Mouse (Mus musculus): ENCODE results near the gene Dnah5. TPM values are rescaled to one million over a fixed set of nuclear protein-coding genes. Genes with fewer than 3 reads are reported as not detected.
"Not testable (repeated sequence)": the region's sequence is repeated elsewhere in the genome, so short reads cannot be mapped to it uniquely, and the experiment has no call there.

The Dnah5 gene
- polyA plus RNA-seq, 1 experiment from 2014 or later = 0.36 TPM

GRCm38 (mm10) chr15:28326985-28327384 is 123.4 kb downstream of the Dnah5 start:
- H3K27me3 ChIP-seq (ENCODE audit: control insufficient read depth, insufficient read depth, low read depth, low read length) = no peaks in the 10 kb centered on the region
- no peak overlapping the region for H3K4me3 ChIP-seq (ENCODE audit: low read length)
- ATAC-seq (ENCODE audit: low read depth) = no peak
- H3K36me3 ChIP-seq (ENCODE audit: control insufficient read depth, insufficient read depth, low read length) = no peaks in the 10 kb centered on the region
- no peak overlapping the region for H3K4me2 ChIP-seq (ENCODE audit: low read depth, low read length)
- WGBS = 62% methylated on average over 7 of the region's 7 CpGs
- no peak overlapping the region for H3K27ac ChIP-seq (ENCODE audit: low read length)
- no peaks in the 10 kb centered on the region for H3K9me3 ChIP-seq (ENCODE audit: control insufficient read depth, low read length)
- H3K4me1 ChIP-seq (replicated peaks; ENCODE audit: control insufficient read depth, insufficient read depth, low read length) = no peaks in the 10 kb centered on the region
- H3K9ac ChIP-seq (ENCODE audit: low read length) = no peak overlapping the region

- Histone ChIP-seq H3K4me2 (ENCODE audit: low read depth, low read length) (no peak overlapping the region), H3K4me1 (replicated peaks; ENCODE audit: control insufficient read depth, insufficient read depth, low read length) (no peaks in the 10 kb centered on the region), H3K27me3 (ENCODE audit: control insufficient read depth, insufficient read depth, low read depth, low read length) (no peaks in the 10 kb centered on the region), H3K27ac (ENCODE audit: low read length) (no peak overlapping the region), H3K9ac (ENCODE audit: low read length) (no peak overlapping the region), H3K9me3 (ENCODE audit: control insufficient read depth, low read length) (no peaks in the 10 kb centered on the region), H3K4me3 (ENCODE audit: low read length) (no peak overlapping the region), H3K36me3 (ENCODE audit: control insufficient read depth, insufficient read depth, low read length) (no peaks in the 10 kb centered on the region)
- whole genome bisulfite sequencing = 73% methylated on average over 9 of the region's 9 CpGs
- no peak for ATAC-seq (ENCODE audit: low read depth)
Observed at GRCm38 (mm10) chr15:28327441-28327840, 123.9 kb downstream of the Dnah5 start.

- ATAC-seq (ENCODE audit: low read depth) = no peak
- Histone ChIP-seq H3K36me3 (ENCODE audit: control insufficient read depth, insufficient read depth, low read length) (no peaks in the 10 kb centered on the region), H3K4me1 (replicated peaks; ENCODE audit: control insufficient read depth, insufficient read depth, low read length) (no peaks in the 10 kb centered on the region), H3K4me2 (ENCODE audit: low read depth, low read length) (no peak overlapping the region), H3K9ac (ENCODE audit: low read length) (no peak overlapping the region), H3K9me3 (ENCODE audit: control insufficient read depth, low read length) (no peaks in the 10 kb centered on the region), H3K27ac (ENCODE audit: low read length) (no peak overlapping the region), H3K27me3 (ENCODE audit: control insufficient read depth, insufficient read depth, low read depth, low read length) (no peaks in the 10 kb centered on the region), H3K4me3 (ENCODE audit: low read length) (no peak overlapping the region)
- WGBS = 37% methylated on average over 4 of the region's 4 CpGs
Observed at GRCm38 (mm10) chr15:28341151-28341550, 137.6 kb downstream of the Dnah5 start.

- 66% methylated on average over 11 of the region's 11 CpGs for WGBS
- no peak for ATAC-seq (ENCODE audit: low read depth)
Observed at GRCm38 (mm10) chr15:28367561-28367960, 164.0 kb downstream of the Dnah5 start.

GRCm38 (mm10) chr15:28370431-28370830 is 166.9 kb downstream of the Dnah5 start:
- no peak for ATAC-seq (ENCODE audit: low read depth)
- Histone ChIP-seq H3K4me2 (ENCODE audit: low read depth, low read length) (no peak overlapping the region), H3K4me3 (ENCODE audit: low read length) (no peak overlapping the region), H3K27me3 (ENCODE audit: control insufficient read depth, insufficient read depth, low read depth, low read length) (no peaks in the 10 kb centered on the region), H3K4me1 (replicated peaks; ENCODE audit: control insufficient read depth, insufficient read depth, low read length) (no peaks in the 10 kb centered on the region), H3K36me3 (ENCODE audit: control insufficient read depth, insufficient read depth, low read length) (no peaks in the 10 kb centered on the region), H3K9me3 (ENCODE audit: control insufficient read depth, low read length) (no peaks in the 10 kb centered on the region), H3K9ac (ENCODE audit: low read length) (no peak overlapping the region), H3K27ac (ENCODE audit: low read length) (no peak overlapping the region)
- 80% methylated on average over 6 of the region's 6 CpGs for WGBS

More at GRCm38 (mm10) chr15:28367561-28367960, 164.0 kb downstream of the Dnah5 start:
- H3K4me2 ChIP-seq (ENCODE audit: low read depth, low read length) = no peak overlapping the region
- no peaks in the 10 kb centered on the region for H3K9me3 ChIP-seq (ENCODE audit: control insufficient read depth, low read length)
- H3K36me3 ChIP-seq (ENCODE audit: control insufficient read depth, insufficient read depth, low read length) = no peaks in the 10 kb centered on the region
- no peaks in the 10 kb centered on the region for H3K4me1 ChIP-seq (replicated peaks; ENCODE audit: control insufficient read depth, insufficient read depth, low read length)
- no peak overlapping the region for H3K27ac ChIP-seq (ENCODE audit: low read length)
- H3K9ac ChIP-seq (ENCODE audit: low read length) = no peak overlapping the region
- no peaks in the 10 kb centered on the region for H3K27me3 ChIP-seq (ENCODE audit: control insufficient read depth, insufficient read depth, low read depth, low read length)
- H3K4me3 ChIP-seq (ENCODE audit: low read length) = no peak overlapping the region

- no peaks in the 10 kb centered on the region for H3K4me1 ChIP-seq (replicated peaks; ENCODE audit: control insufficient read depth, insufficient read depth, low read length)
- no peak overlapping the region for H3K9ac ChIP-seq (ENCODE audit: low read length)
- H3K27me3 ChIP-seq (ENCODE audit: control insufficient read depth, insufficient read depth, low read depth, low read length) = no peaks in the 10 kb centered on the region
- H3K27ac ChIP-seq (ENCODE audit: low read length) = no peak overlapping the region
- H3K9me3 ChIP-seq (ENCODE audit: control insufficient read depth, low read length) = no peaks in the 10 kb centered on the region
- 24% methylated on average over 2 of the region's 2 CpGs for WGBS
- no peak overlapping the region for H3K4me2 ChIP-seq (ENCODE audit: low read depth, low read length)
- no peak for ATAC-seq (ENCODE audit: low read depth)
- H3K36me3 ChIP-seq (ENCODE audit: control insufficient read depth, insufficient read depth, low read length) = no peaks in the 10 kb centered on the region
- no peak overlapping the region for H3K4me3 ChIP-seq (ENCODE audit: low read length)
Observed at GRCm38 (mm10) chr15:28371506-28371905, 168.0 kb downstream of the Dnah5 start.

GRCm38 (mm10) chr15:28374394-28374793 is 170.8 kb downstream of the Dnah5 start:
- Histone ChIP-seq H3K9ac (ENCODE audit: low read length) (no peak overlapping the region), H3K4me2 (ENCODE audit: low read depth, low read length) (no peak overlapping the region), H3K27me3 (ENCODE audit: control insufficient read depth, insufficient read depth, low read depth, low read length) (no peaks in the 10 kb centered on the region), H3K4me1 (replicated peaks; ENCODE audit: control insufficient read depth, insufficient read depth, low read length) (no peaks in the 10 kb centered on the region), H3K9me3 (ENCODE audit: control insufficient read depth, low read length) (no peaks in the 10 kb centered on the region), H3K36me3 (ENCODE audit: control insufficient read depth, insufficient read depth, low read length) (no peaks in the 10 kb centered on the region), H3K4me3 (ENCODE audit: low read length) (no peak overlapping the region), H3K27ac (ENCODE audit: low read length) (no peak overlapping the region)
- WGBS = 76% methylated on average over 1 of the region's 1 CpGs
- no peak for ATAC-seq (ENCODE audit: low read depth)

- H3K27ac ChIP-seq (ENCODE audit: low read length) = no peak overlapping the region
- no peak for ATAC-seq (ENCODE audit: low read depth)
- 46% methylated on average over 3 of the region's 3 CpGs for WGBS
- no peak overlapping the region for H3K4me2 ChIP-seq (ENCODE audit: low read depth, low read length)
- no peak overlapping the region for H3K4me3 ChIP-seq (ENCODE audit: low read length)
- no peaks in the 10 kb centered on the region for H3K9me3 ChIP-seq (ENCODE audit: control insufficient read depth, low read length)
- no peaks in the 10 kb centered on the region for H3K4me1 ChIP-seq (replicated peaks; ENCODE audit: control insufficient read depth, insufficient read depth, low read length)
- no peaks in the 10 kb centered on the region for H3K27me3 ChIP-seq (ENCODE audit: control insufficient read depth, insufficient read depth, low read depth, low read length)
- H3K36me3 ChIP-seq (ENCODE audit: control insufficient read depth, insufficient read depth, low read length) = no peaks in the 10 kb centered on the region
- H3K9ac ChIP-seq (ENCODE audit: low read length) = no peak overlapping the region
Observed at GRCm38 (mm10) chr15:28380909-28381308, 177.4 kb downstream of the Dnah5 start.

GRCm38 (mm10) chr15:28393723-28394122 is 190.2 kb downstream of the Dnah5 start:
- H3K9me3 ChIP-seq (ENCODE audit: control insufficient read depth, low read length); H3K27me3 ChIP-seq (ENCODE audit: control insufficient read depth, insufficient read depth, low read depth, low read length); H3K4me3 ChIP-seq (ENCODE audit: low read length); H3K9ac ChIP-seq (ENCODE audit: low read length); H3K4me2 ChIP-seq (ENCODE audit: low read depth, low read length); H3K4me1 ChIP-seq (replicated peaks; ENCODE audit: control insufficient read depth, insufficient read depth, low read length); H3K27ac ChIP-seq (ENCODE audit: low read length); ATAC-seq (ENCODE audit: low read depth); H3K36me3 ChIP-seq (ENCODE audit: control insufficient read depth, insufficient read depth, low read length): not testable (repeated sequence)

- Histone ChIP-seq H3K36me3 (ENCODE audit: control insufficient read depth, insufficient read depth, low read length) (no peaks in the 10 kb centered on the region), H3K27ac (ENCODE audit: low read length) (no peak overlapping the region), H3K4me1 (replicated peaks; ENCODE audit: control insufficient read depth, insufficient read depth, low read length) (no peaks in the 10 kb centered on the region), H3K9me3 (ENCODE audit: control insufficient read depth, low read length) (no peaks in the 10 kb centered on the region), H3K27me3 (ENCODE audit: control insufficient read depth, insufficient read depth, low read depth, low read length) (no peaks in the 10 kb centered on the region), H3K9ac (ENCODE audit: low read length) (no peak overlapping the region), H3K4me3 (ENCODE audit: low read length) (no peak overlapping the region), H3K4me2 (ENCODE audit: low read depth, low read length) (no peak overlapping the region)
- 45% methylated on average over 4 of the region's 4 CpGs for WGBS
- ATAC-seq (ENCODE audit: low read depth) = no peak
Observed at GRCm38 (mm10) chr15:28395481-28395880, 191.9 kb downstream of the Dnah5 start.

Measured in lung, embryonic 16.5 days (tissue).